Mouse (Mus musculus) lung, embryonic 16.5 days (tissue): ENCODE data around the gene Upk3b. TPM values are rescaled to one million over a fixed set of nuclear protein-coding genes. Genes with fewer than 3 reads are reported as not detected.
"Not testable (repeated sequence)": the region's sequence is repeated elsewhere in the genome, so short reads cannot be mapped to it uniquely, and the experiment has no call there.

Experiments used
- ATAC-seq: fragments of 200-750 bp; cut with Nextera tagmentation; 2 replicates; pipeline ENCODE4 v1.8.0; 2017; ENCODE audit warnings: low read depth, mild to moderate bottlenecking, moderate library complexity
- H3K27ac ChIP-seq: fragments of 300-500 bp; sonication (generic); 2 replicates; pipeline ENCODE4 v1.5.1; 2014; ENCODE audit warnings: mild to moderate bottlenecking, control low read depth, low read length
- H3K27me3 ChIP-seq: fragments of 300-500 bp; sonication (generic); 2 replicates; pipeline ENCODE4 v1.6.1; 2014; ENCODE audit warnings: low read depth, low read length, mixed read lengths; ENCODE audit not compliant: control insufficient read depth, insufficient read depth
- H3K36me3 ChIP-seq: fragments of 300-500 bp; sonication (generic); 2 replicates; pipeline ENCODE4 v1.6.1; 2014; ENCODE audit warnings: low read length; ENCODE audit not compliant: control insufficient read depth, insufficient read depth
- H3K4me1 ChIP-seq: fragments of 300-500 bp; sonication (generic); replicated peaks from 2 replicates; pipeline ENCODE4 v1.6.1; 2014; ENCODE audit warnings: low read length, mixed read lengths; ENCODE audit not compliant: control insufficient read depth, insufficient read depth
- H3K4me2 ChIP-seq: fragments of 300-500 bp; sonication (generic); 2 replicates; pipeline ENCODE4 v1.6.1; 2014; ENCODE audit warnings: low read depth, low read length, control low read depth
- H3K4me3 ChIP-seq: fragments of 300-500 bp; sonication (generic); 2 replicates; pipeline ENCODE4 v1.5.1; 2014; ENCODE audit warnings: mild to moderate bottlenecking, low read length, control low read depth
- H3K9ac ChIP-seq: fragments of 300-500 bp; sonication (generic); 2 replicates; pipeline ENCODE4 v1.6.1; 2014; ENCODE audit warnings: low read length, control low read depth
- H3K9me3 ChIP-seq: fragments of 300-500 bp; sonication (generic); 2 replicates; pipeline ENCODE4 v1.6.1; 2016; ENCODE audit warnings: low read length; ENCODE audit not compliant: control insufficient read depth
- WGBS: fragments of 180-500 bp; shearing (Covaris S2); extraction: QIAGEN DNeasy Blood & Tissue Kit; methylation state at CpG from one replicate; pipeline ENCODE4 v1.1.7; 2014; 5-methylcytosine and 5-hydroxymethylcytosine counted together
- polyA plus RNA-seq: library from polyadenylated mRNA; unstranded; fragments of >200 nt; fragmentation: Nextera tagmentation; extraction: Ambion mirVana; gene quantifications from 2 replicates; pipeline ENCODE4 v1.2.1, GENCODE M21; 2015

Upk3b gene
- polyA plus RNA-seq, 1 experiment from 2014 or later: 27.1 TPM

DNA sequence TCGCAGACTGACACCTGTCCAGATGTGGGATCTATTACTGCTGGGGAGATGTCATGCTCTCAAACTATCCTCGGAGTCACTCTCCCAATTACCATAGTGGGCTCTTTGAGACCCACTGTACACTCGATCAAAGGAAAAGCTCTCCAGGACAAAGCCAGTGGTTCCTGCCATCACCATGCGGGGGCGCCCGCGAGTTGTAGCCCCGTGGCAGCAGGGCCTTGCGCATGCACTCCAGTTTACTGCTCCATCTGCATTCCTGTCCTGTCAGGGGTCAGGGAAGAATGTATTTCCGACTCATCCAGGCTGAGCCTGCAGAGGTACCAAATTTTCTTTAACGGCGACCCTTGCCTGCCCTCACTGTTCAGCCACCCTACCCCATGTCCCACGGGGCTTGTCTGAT, 6.6 kb downstream of the Upk3b start:
- Histone ChIP-seq H3K4me2 (no peak overlapping the region), H3K4me1 (no peaks in the 10 kb centered on the region), H3K27ac (no peak overlapping the region), H3K9ac (no peak overlapping the region), H3K36me3 (no peaks in the 10 kb centered on the region), H3K9me3 (0 out of 2 replicates have a peak, but pooled peaks cover 4% of the 10 kb centered on the region), H3K4me3 (no peak overlapping the region), H3K27me3 (no peaks in the 10 kb centered on the region)
- 67% methylated on average over 13 of the region's 13 CpGs for WGBS
- ATAC-seq: no peak

GRCm38 (mm10) chr5:136045408-136045807, 7.1 kb downstream of the Upk3b start:
- ATAC-seq: no peak
- Histone ChIP-seq H3K4me3 (no peak overlapping the region), H3K36me3 (no peaks in the 10 kb centered on the region), H3K27ac (no peak overlapping the region), H3K9me3 (0 out of 2 replicates have a peak, but pooled peaks cover 4% of the 10 kb centered on the region), H3K9ac (no peak overlapping the region), H3K27me3 (no peaks in the 10 kb centered on the region), H3K4me1 (no peaks in the 10 kb centered on the region), H3K4me2 (no peak overlapping the region)
- WGBS: 36% methylated on average over 9 of the region's 9 CpGs

DNA sequence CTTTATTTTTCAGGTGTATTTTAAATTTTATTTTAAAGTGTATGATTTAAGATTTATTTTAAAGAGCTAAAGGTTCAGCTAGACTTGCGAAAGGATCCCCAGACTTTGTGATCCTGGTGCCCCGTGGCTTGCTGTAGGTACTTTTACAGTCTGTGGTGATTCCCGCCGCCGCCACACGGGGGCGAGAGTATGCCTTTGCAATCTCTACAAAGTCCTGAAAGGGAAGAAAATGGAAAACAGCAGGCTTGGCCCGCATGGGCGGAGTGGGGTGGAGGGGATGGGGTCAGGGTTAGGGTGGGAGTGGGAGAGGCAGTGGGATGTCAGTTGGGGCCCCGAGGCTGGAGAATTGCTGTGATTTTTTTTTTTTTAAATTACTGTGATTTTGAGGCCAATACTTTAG, 7.7 kb downstream of the Upk3b start:
- WGBS: 2% methylated on average over 10 of the region's 10 CpGs
- 0 out of 2 replicates have a peak, but pooled peaks cover 4% of the 10 kb centered on the region for H3K9me3 ChIP-seq
- no peak overlapping the region for H3K27ac ChIP-seq
- H3K4me1 ChIP-seq: no peaks in the 10 kb centered on the region; the same call in 1 of the 2 replicates
- H3K36me3 ChIP-seq: no peaks in the 10 kb centered on the region
- H3K4me3 ChIP-seq: no peak overlapping the region
- H3K9ac ChIP-seq: no peak overlapping the region
- H3K27me3 ChIP-seq: no peaks in the 10 kb centered on the region
- no peak overlapping the region for H3K4me2 ChIP-seq
- peak; percentile 22; the same call in 1 of the 2 replicates for ATAC-seq

DNA sequence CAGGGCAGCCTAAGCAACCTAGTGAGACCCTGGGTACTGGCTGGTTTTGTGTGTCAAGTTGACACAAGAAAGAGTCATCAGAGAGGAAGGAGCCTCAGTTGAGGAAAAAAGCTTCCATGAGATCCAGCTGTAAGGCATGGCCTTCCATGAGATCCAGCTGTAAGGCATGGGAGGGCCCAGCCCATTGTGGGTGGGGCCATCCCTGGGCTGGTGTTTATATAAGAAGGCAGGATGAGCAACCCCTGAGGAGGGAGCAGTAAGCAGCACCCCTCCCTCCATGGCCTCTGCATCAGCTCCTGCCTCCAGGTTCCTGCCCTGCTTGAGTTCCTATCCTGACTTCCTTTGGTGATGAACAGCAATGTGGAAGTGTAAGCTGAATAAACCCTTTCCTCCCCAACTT, 10.2 kb downstream of the Upk3b start:
- ATAC-seq, H3K27me3 ChIP-seq, H3K36me3 ChIP-seq, H3K4me2 ChIP-seq, H3K27ac ChIP-seq, H3K9ac ChIP-seq, H3K9me3 ChIP-seq, H3K4me3 ChIP-seq: not testable (repeated sequence)
- H3K4me1 ChIP-seq: peaks cover 13% of the 10 kb centered on the region

- Histone ChIP-seq H3K27me3 (no peaks in the 10 kb centered on the region), H3K4me1 (peaks cover 13% of the 10 kb centered on the region), H3K36me3 (no peaks in the 10 kb centered on the region), H3K9me3 (0 out of 2 replicates have a peak, but pooled peaks cover 4% of the 10 kb centered on the region), H3K9ac (no peak overlapping the region), H3K4me3 (no peak overlapping the region), H3K27ac (no peak overlapping the region), H3K4me2 (no peak overlapping the region)
- no peak for ATAC-seq
- 45% methylated on average over 6 of the region's 6 CpGs for WGBS
These were observed 11.6 kb downstream of the Upk3b start for GRCm38 (mm10) chr5:136049926-136050325.

DNA sequence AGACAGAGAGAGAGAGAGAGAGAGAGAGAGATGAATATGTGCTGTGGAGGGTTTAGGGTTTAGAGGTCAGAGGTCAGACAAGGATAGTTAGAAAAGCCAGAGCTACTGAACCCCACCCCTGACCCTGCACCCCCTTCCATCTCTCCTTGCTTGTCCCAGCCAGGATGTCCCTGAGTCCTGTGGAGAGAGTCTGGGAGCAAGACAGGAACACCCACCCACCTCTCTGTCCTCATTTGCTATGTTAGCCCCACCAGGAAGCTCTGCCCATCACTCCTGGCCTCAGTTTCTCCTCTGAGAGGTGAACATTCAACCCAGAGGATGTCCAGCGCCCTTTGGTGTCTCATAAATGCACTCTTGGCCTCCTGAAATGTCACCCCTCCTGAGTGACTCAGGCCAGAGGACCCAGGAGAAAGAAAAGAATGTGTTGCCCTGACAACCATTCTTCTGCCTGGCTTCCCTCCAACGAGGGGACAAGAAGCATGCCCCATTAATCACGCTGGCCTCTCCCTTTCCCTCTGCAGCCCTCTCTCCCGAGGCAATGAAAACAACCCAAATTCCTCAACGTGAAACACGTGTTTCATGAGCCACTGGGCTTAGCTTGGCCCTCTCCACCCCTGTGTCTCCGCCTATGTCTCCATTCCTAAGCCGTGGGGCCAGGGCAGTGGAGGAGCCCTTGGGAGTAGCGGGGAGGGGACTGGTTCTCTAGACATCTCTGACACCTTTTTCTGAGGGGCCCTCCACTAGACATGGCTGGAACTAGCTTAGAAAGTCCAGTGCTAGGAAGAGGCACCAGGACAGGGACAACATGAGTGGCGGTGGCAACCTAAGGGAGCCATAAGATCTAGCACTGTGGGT, 13.2 kb downstream of the Upk3b start:
- Histone ChIP-seq H3K27me3 (no peaks in the 10 kb centered on the region), H3K9ac (no peak overlapping the region; the same call in 1 of the 2 replicates), H3K4me3 (no peak overlapping the region), H3K4me1 (peaks cover 13% of the 10 kb centered on the region), H3K4me2 (peak overlapping the region; percentile 6; the same call in 1 of the 2 replicates), H3K27ac (peak overlapping the region; percentile 84), H3K9me3 (0 out of 2 replicates have a peak, but pooled peaks cover 4% of the 10 kb centered on the region), H3K36me3 (no peaks in the 10 kb centered on the region)
- peak; percentile 93 for ATAC-seq
- 7% methylated on average over 10 of the region's 10 CpGs for WGBS

GRCm38 (mm10) chr5:136052861-136053655, 14.8 kb downstream of the Upk3b start:
- H3K27ac ChIP-seq: peak overlapping the region; percentile 65
- H3K4me1 ChIP-seq: peaks cover 16% of the 10 kb centered on the region
- 0 out of 2 replicates have a peak, but pooled peaks cover 4% of the 10 kb centered on the region for H3K9me3 ChIP-seq
- H3K9ac ChIP-seq: no peak overlapping the region
- whole genome bisulfite sequencing: 63% methylated on average over 8 of the region's 8 CpGs
- H3K4me2 ChIP-seq: no peak overlapping the region
- ATAC-seq: peak; percentile 32; the same call in 1 of the 2 replicates
- no peaks in the 10 kb centered on the region for H3K27me3 ChIP-seq
- H3K4me3 ChIP-seq: no peak overlapping the region
- H3K36me3 ChIP-seq: no peaks in the 10 kb centered on the region

DNA sequence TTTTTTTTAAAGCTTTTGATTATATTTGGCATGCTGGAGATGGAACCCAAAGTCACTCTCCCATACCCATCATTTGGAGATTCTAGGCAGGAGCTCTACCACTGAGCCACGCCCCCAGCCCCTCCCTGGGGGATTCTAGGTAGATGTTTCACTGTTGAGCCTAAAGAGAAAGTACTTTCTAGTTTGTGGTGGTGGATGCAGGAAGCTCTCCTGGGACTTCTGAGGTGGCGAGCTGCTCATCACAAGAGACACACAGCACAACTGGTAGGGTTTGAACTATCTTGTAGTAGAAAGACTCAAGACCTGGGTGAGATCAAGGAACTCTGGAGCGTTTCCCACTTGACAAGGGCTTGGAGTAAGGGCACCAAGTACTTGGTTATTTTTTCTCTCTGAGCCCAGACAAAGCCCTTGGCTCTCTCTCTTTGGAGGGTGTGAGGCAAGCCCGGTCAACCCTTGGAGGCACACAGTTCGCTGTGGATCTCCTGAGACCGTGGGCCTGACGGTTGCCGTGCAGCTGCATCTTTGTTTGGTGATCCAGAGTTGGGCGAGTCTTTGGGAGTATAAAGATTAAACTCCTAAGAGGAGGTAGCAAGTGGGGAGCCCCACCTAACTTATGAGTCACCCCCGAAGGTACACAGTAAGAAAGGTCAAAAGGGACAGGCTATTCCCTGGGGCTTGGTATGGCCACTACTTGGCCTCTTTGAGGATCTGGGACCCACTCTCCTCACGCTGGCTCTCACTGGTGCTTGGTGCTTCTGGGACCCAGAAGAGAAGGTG, 16.2 kb downstream of the Upk3b start, which contains the start of gene Upk3bl:
Gene Upk3bl, plus strand, starts transcription at position 192 of the 777 bp plus-strand sequence.
- peak within 1 kb of the TSS; percentile 65 for H3K27ac ChIP-seq
- no peaks in the 10 kb centered on the region for H3K36me3 ChIP-seq
- no peak within 1 kb of the TSS for H3K4me2 ChIP-seq
- no peaks in the 10 kb centered on the region for H3K9me3 ChIP-seq
- 85% methylated on average over 11 of the region's 11 CpGs for WGBS
- H3K9ac ChIP-seq: no peak within 1 kb of the TSS
- no peak for ATAC-seq
- no peak within 1 kb of the TSS for H3K4me3 ChIP-seq
- H3K27me3 ChIP-seq: no peaks in the 10 kb centered on the region; the same call in 1 of the 2 replicates
- H3K4me1 ChIP-seq: peaks cover 16% of the 10 kb centered on the region
